9 mouse cellular contexts compared by ENCODE assay signal in the genomic region with DNA sequence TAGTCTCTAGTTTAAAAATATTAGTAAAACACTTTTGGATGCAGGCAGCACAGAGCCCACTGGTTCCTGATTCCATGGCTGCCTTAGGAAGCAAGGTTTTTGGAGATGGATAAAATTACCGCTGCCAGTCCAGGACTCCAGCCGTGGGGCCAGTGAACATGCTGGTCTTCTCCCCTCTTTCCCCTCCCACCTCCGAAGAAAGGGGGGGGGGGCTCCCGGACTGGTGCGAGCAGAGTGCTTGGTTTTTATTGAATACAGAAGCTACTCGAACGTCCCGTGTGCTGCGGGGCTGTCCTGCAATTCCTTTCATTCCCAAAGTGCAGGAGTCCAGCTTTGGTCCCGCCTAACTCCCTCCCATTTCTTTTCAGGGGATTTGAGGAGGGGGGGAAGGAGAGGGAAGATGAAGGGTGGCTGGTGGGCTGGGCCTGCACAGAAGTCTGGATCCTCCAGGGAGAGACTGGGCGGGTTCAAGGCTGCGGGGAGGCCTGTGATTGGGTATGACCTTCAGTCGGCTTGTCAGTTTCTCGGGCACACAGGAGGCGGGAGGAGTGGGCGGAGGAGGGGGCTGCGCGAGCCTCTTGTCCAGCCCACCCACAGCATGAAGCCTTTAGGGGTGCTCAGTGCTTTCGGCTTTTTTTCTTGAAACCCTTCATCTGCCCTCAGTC. TPM values are rescaled to one million over a fixed set of nuclear protein-coding genes. Genes with fewer than 3 reads are reported as not detected.
DNase-seq lines count a peak whose midpoint lies in the region; ATAC-seq and TF ChIP-seq lines count a peak whose summit lies in the region.
"Had no signal": no experiment of that assay in that cellular context is flagged by ENCODE, and none has a peak within 500 bp of the region (broad histone marks: within the 10 kb centered on the region; RNA-seq: fewer than 3 reads in every experiment).

Gene Col11a1, plus strand, starts transcription at position 570 of the 665 bp plus-strand sequence.

- peak; percentile 98 for ATAC-seq in forebrain, embryonic 12.5 days (ENCODE audit: low FRiP score)
- ATAC-seq in lung, embryonic 15.5 days (ENCODE audit: borderline replicate concordance, extremely low read depth, low FRiP score, low TSS enrichment) = peak; percentile 100

- H3K4me1 ChIP-seq in forebrain, embryonic 12.5 days = peaks cover 8% of the 10 kb centered on the region
- 0 out of 2 replicates have a peak, but pooled peaks cover 15% of the 10 kb centered on the region for H3K4me1 ChIP-seq in lung, embryonic 15.5 days

- 0% methylated on average over 19 of the region's 19 CpGs for WGBS in forebrain, embryonic 12.5 days
- WGBS in lung, embryonic 15.5 days = 1% methylated on average over 18 of the region's 19 CpGs

- peak within 1 kb of the TSS; percentile 59 for H3K9ac ChIP-seq in forebrain, embryonic 12.5 days
- peak within 1 kb of the TSS; percentile 37 for H3K9ac ChIP-seq in lung, embryonic 15.5 days

- DNase-seq in urinary bladder, postnatal 4 days (ENCODE audit: low spot score in 2 of 2) = peak; percentile 63 to 64
- DNase-seq in urinary bladder, adult 2 months (ENCODE audit: low spot score) = no peak
- peak; percentile 8 for DNase-seq in heart, postnatal 25 days (ENCODE audit: low spot score)
- peak; percentile 33 to 56 for DNase-seq in layer of hippocampus, adult 2 months (ENCODE audit: low spot score in 2 of 2)
- DNase-seq in retina, postnatal 1 day = peak; percentile 94
- no peak for DNase-seq in B cell, adult 2 months

- intact Hi-C loops in heart, postnatal 25 days (cut with DNase I) = loop anchor here (5.0 kb wide), 1 partner anchor 333 kb away; no protein-coding TSS in a partner anchor

- peak within 1 kb of the TSS; percentile 55 for H3K4me3 ChIP-seq in forebrain, embryonic 12.5 days (replicated peaks)
- H3K4me3 ChIP-seq in layer of hippocampus, adult 2 months = peak within 1 kb of the TSS; percentile 63
- peak within 1 kb of the TSS; percentile 72 for H3K4me3 ChIP-seq in lung, embryonic 15.5 days

- no peak for TF ChIP-seq CTCF in layer of hippocampus, adult 2 months (conservative IDR thresholded peaks at IDR 0.05)

- H3K27me3 ChIP-seq in forebrain, embryonic 12.5 days = no peaks in the 10 kb centered on the region
- H3K27me3 ChIP-seq in lung, embryonic 15.5 days = no peaks in the 10 kb centered on the region

- peak within 1 kb of the TSS; percentile 63 for H3K27ac ChIP-seq in forebrain, embryonic 12.5 days
- H3K27ac ChIP-seq in layer of hippocampus, adult 2 months = 0 out of 2 replicates have a peak within 1 kb of the TSS, but pooled peaks have one; percentile 7
- H3K27ac ChIP-seq in lung, embryonic 15.5 days = no peak within 1 kb of the TSS

- no peaks in the 10 kb centered on the region for H3K36me3 ChIP-seq in forebrain, embryonic 12.5 days (replicated peaks)
- no peaks in the 10 kb centered on the region for H3K36me3 ChIP-seq in lung, embryonic 15.5 days
- H3K36me3 ChIP-seq: G1E had no signal

- H3K4me2 ChIP-seq in forebrain, embryonic 12.5 days = peak within 1 kb of the TSS; percentile 96
- peak within 1 kb of the TSS; percentile 83 for H3K4me2 ChIP-seq in lung, embryonic 15.5 days

- no peaks in the 10 kb centered on the region for H3K9me3 ChIP-seq in forebrain, embryonic 12.5 days
- H3K9me3 ChIP-seq in lung, embryonic 15.5 days = no peaks in the 10 kb centered on the region

RNA-seq across cellular contexts. Expression of gene Col11a1, which starts in this region (rescaled TPM):
- 6.8 and 8.9 TPM in 2 replicates for polyA plus RNA-seq in urinary bladder, adult 2 months (2012; rRNA removed)
- polyA plus RNA-seq in forebrain, embryonic 12.5 days (2016; fragmentation: Nextera tagmentation; extraction: Ambion mirVana) = 21.3 and 23.8 TPM in 2 replicates
- total RNA-seq in heart, postnatal 25 days (2021) = under 1 TPM; 0.17 to 0.23 TPM
- 10 to 100 TPM; 11.2 to 13.6 TPM for total RNA-seq in layer of hippocampus, adult 2 months (2021)
- polyA plus RNA-seq in lung, embryonic 15.5 days (2015; fragmentation: Nextera tagmentation; extraction: Ambion mirVana) = 9.4 and 10.4 TPM in 2 replicates
- polyA plus RNA-seq: G1E had no signal

Comparison
In these comparisons a context has a peak if more than half of its experiments do, and no peak if none do; other contexts are left out.
1. RNA of gene Col11a1 (total RNA-seq): 11.2 to 13.6 TPM in layer of hippocampus, adult 2 months; 0.17 to 0.23 TPM in heart, postnatal 25 days; every median in the first group is over 4 times any median in the second.
2. DNase-seq: peak in urinary bladder, postnatal 4 days (2 of 2), layer of hippocampus, adult 2 months (2 of 2) and retina, postnatal 1 day (single experiment); none in urinary bladder, adult 2 months (single experiment) and B cell, adult 2 months (0 of 2).
3. Peak in DNase-seq in heart, postnatal 25 days; RNA of the gene not detected or under 1 TPM.
4. Peak in every context shown above with its lines, with median percentiles within 50 percentile points of each other: H3K4me3 ChIP-seq.